Mouse (Mus musculus) spleen, adult 2 months (tissue): ENCODE measurements around the gene Sigirr.

Source experiments
- CTCF ChIP-seq: fragments of 200-500 bp; IDR thresholded peaks from 2 replicates; pipeline ENCODE4 v1.5.1; 2011; ENCODE audit warnings: mild to moderate bottlenecking, inconsistent platforms; ENCODE audit not compliant: insufficient read depth, insufficient read length, insufficient replicate concordance; ENCODE audit errors: extremely low read depth
- POLR2A ChIP-seq: fragments of 200-500 bp; IDR thresholded peaks from 2 replicates; pipeline ENCODE4 v1.6.1; 2011; ENCODE audit warnings: low read depth, low read length, inconsistent platforms

DNA sequence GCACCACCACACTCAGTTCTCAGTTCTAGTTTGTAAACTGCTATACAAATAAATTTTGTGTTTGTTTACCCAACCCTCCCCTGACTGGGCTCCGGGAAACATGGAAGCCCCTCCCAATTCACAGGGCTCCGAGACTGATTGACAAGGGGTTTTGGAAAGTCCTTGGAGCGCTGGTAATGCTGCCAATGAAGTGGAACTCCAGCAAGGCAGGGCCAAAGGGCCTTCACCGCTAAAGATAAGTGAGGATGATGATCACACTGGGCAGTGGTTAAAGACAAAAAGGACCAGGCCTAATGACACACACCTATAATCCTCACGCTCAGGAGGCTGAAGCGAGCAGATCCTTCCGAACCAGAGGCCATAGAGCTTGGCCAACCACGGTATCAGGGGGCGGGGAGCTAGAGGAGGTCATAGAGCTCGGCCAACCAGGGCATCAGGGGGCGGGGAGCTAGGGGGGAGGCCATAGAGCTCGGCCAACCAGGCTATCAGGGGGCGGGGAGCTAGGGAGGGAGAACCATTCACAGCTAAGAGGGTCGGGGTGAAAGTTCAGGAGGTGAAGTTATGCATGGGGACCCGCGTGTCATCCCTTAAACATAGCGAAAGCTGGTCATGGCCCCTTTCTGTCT, 49.2 kb downstream of the Sigirr start:
- TF ChIP-seq CTCF, result no peak
- TF ChIP-seq POLR2A, result no peak
